Mouse (Mus musculus): ENCODE data around the gene C3ar1.

DNA sequence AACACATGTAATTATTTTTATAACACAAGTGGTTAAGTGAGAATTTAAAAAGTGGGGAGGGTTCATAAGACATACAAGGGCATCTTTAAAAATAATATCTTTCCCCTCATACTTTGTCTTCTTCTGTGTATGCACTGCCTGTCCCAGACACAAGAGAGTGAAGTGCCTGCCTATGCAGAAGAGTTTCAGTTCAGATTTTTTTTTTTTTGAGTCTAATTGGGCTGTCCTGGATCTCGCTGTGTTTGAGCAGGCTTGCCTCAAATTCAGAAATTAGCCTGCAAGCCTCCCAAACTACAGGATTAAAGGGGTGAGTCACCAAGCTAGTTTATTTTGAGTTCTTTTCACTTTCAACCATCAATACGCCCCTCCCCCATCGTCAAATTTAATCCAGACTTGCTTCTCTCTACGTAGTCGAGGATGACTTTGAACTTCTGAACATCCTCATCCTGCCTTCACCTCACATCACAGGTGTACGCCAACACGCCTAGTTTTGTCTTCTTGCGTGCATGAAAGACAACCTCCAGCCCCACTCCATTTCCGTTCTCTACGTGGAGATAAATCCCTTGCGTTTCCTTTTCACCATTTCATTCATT is 45.8 kb downstream of the C3ar1 start:
- TF ChIP-seq POLR2A (IDR thresholded peaks at IDR 0.05; ENCODE audit: borderline replicate concordance, low read depth, low read length) = no peak
- no peak for TF ChIP-seq CTCF (IDR thresholded peaks at IDR 0.05; ENCODE audit: low read depth, low read length)

All from bone marrow macrophage, adult 2 months (primary cell).